Mouse (Mus musculus) liver, postnatal 0 days (tissue): ENCODE measurements around the gene Hdac1.

Experiments used
- CTCF ChIP-seq: sonication (generic); IDR thresholded peaks from 2 replicates; pipeline ENCODE4 v1.5.1; 2016; ENCODE audit warnings: antibody characterized with exemption, low read depth
- EP300 ChIP-seq: IDR thresholded peaks from 2 replicates; pipeline ENCODE4 v1.6.1; 2016; ENCODE audit warnings: antibody characterized with exemption, low read depth, mild to moderate bottlenecking

DNA sequence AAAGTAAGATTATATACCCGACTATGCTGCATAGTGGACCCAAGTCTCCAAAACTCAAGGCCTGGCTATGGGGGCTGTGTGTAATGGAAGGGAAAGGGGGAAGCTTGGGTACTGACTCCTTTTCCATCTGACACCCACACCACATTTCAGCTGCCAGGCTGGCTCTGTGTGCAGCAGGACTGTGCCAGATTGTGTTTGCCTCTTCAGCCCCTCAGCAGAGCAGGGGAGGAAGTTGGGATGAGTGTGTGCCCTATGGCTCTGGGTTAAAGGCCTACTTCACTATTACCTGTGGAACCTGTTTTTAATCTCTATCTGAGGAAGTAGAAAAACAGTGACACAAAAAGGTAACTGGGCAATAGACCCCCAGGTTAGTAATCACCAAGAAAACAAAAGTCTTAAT lies 61.4 kb downstream of the Hdac1 start:
- TF ChIP-seq CTCF = no peak
- no peak for TF ChIP-seq EP300
